Mouse (Mus musculus): ENCODE results near the gene Il21. TPM values are rescaled to one million over a fixed set of nuclear protein-coding genes. Genes with fewer than 3 reads are reported as not detected.

Gene Il21
- polyA plus RNA-seq (2015; fragmentation: Nextera tagmentation; extraction: Ambion mirVana): not detected in 2 replicates

DNA sequence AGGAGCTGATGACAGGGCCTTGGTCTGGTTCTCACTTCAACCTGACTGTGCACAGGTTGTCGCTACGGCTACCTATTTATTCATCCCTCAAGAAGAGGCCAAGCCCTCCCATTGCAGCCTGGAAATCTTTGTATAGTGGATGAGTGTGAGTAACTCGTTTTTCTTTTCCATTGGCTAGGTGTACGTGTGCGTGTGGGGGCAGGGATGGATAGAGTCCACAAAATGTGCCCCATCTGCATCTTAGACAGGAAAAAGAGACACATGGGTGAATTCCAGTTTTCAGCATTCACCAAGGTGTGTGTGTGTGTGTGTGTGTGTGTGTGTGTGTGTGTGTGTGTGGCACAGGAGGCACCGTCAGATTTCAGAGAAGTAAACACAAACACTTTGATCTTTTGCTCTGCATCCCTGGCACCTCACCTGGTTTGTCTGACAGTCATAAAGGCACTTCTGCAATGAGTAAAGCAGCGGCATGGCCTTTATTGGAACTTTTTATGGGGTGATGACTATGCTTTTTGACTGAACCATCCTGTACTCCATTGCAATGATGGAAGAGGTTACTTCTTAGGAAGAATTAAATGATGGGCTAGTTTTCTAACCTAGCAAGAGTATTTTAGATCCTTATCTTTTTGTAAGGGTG is at the start of gene Il21:
Gene Il21 (minus strand): TSS at position 51 of the 637 bp plus-strand sequence.
- Histone ChIP-seq H3K4me3 (replicated peaks; ENCODE audit: low read depth, low read length) (no peak within 1 kb of the TSS), H3K9ac (ENCODE audit: low read depth, low read length) (no peak within 1 kb of the TSS), H3K27ac (no peak within 1 kb of the TSS), H3K9me3 (replicated peaks; ENCODE audit: low read length) (no peaks in the 10 kb centered on the region), H3K4me2 (ENCODE audit: low read length) (no peak within 1 kb of the TSS), H3K36me3 (ENCODE audit: insufficient read depth, low read length) (no peaks in the 10 kb centered on the region), H3K4me1 (replicated peaks; ENCODE audit: insufficient read depth, low read length) (no peaks in the 10 kb centered on the region), H3K27me3 (ENCODE audit: insufficient read depth, low read length) (no peaks in the 10 kb centered on the region)
- DNase-seq (ENCODE audit: low spot score) (no peak), ATAC-seq (replicated peaks; ENCODE audit: low FRiP score, low read depth) (no peak)
- 77% methylated on average over 7 of the region's 7 CpGs for WGBS
- no peak for TF ChIP-seq CTCF (IDR thresholded peaks at IDR 0.05; ENCODE audit: low read depth)

DNA sequence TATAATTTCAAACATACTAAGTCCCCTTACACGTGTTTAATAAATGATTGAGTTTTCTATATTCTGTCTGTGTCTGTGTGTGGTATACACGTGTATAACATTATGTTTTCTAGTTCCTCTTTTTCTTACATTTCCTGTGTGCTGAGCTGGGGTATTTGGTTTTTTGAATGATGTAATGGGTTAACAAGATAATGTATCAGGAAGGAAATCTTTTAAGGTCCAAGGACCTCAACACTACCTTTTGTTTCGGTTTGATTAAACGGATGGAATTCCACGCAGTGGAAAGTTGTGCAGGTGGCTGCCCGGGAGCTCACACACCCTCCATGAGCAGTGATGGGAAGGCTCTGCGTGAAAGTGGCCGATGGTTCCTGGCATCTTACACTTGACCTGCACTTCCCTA is 48.4 kb upstream of the Il21 start:
- H3K9me3 ChIP-seq (replicated peaks; ENCODE audit: low read length): no peaks in the 10 kb centered on the region
- H3K27me3 ChIP-seq (ENCODE audit: insufficient read depth, low read length): no peaks in the 10 kb centered on the region
- 60% methylated on average over 8 of the region's 8 CpGs for WGBS
- no peak overlapping the region for H3K9ac ChIP-seq (ENCODE audit: low read depth, low read length)
- DNase-seq (ENCODE audit: low spot score): no peak
- H3K4me1 ChIP-seq (replicated peaks; ENCODE audit: insufficient read depth, low read length): no peaks in the 10 kb centered on the region
- TF ChIP-seq CTCF (IDR thresholded peaks at IDR 0.05; ENCODE audit: low read depth): no peak
- H3K4me2 ChIP-seq (ENCODE audit: low read length): no peak overlapping the region
- no peak overlapping the region for H3K4me3 ChIP-seq (replicated peaks; ENCODE audit: low read depth, low read length)
- ATAC-seq (replicated peaks; ENCODE audit: low FRiP score, low read depth): no peak
- H3K27ac ChIP-seq: no peak overlapping the region
- no peaks in the 10 kb centered on the region for H3K36me3 ChIP-seq (ENCODE audit: insufficient read depth, low read length)

DNA sequence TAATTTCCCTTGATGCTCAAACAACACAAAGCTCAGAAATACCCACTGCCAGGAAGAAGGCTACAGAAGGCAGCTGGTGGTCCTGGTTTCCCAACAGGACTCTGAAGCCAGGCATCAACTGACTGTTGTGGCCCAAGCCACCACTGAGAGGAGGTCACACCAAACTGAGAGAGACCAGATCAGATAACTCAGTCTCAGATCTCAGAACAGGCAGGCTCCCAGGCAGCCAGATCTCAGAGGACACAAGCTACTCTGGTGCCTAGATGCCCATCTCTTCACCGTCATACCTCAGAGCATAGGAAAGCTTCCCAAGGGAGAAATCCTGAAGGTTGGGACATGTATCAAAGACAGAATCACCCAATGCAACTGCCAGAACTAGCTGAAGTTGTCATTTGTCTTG is 47.8 kb upstream of the Il21 start:
- DNase-seq (ENCODE audit: low spot score): no peak
- H3K4me3 ChIP-seq (replicated peaks; ENCODE audit: low read depth, low read length): no peak overlapping the region
- H3K4me2 ChIP-seq (ENCODE audit: low read length): no peak overlapping the region
- no peak for ATAC-seq (replicated peaks; ENCODE audit: low FRiP score, low read depth)
- no peak overlapping the region for H3K9ac ChIP-seq (ENCODE audit: low read depth, low read length)
- no peak for TF ChIP-seq CTCF (IDR thresholded peaks at IDR 0.05; ENCODE audit: low read depth)
- H3K4me1 ChIP-seq (replicated peaks; ENCODE audit: insufficient read depth, low read length): no peaks in the 10 kb centered on the region
- H3K27me3 ChIP-seq (ENCODE audit: insufficient read depth, low read length): no peaks in the 10 kb centered on the region
- no peaks in the 10 kb centered on the region for H3K36me3 ChIP-seq (ENCODE audit: insufficient read depth, low read length)
- 81% methylated on average over 1 of the region's 1 CpGs for WGBS
- H3K27ac ChIP-seq: no peak overlapping the region
- H3K9me3 ChIP-seq (replicated peaks; ENCODE audit: low read length): no peaks in the 10 kb centered on the region

DNA sequence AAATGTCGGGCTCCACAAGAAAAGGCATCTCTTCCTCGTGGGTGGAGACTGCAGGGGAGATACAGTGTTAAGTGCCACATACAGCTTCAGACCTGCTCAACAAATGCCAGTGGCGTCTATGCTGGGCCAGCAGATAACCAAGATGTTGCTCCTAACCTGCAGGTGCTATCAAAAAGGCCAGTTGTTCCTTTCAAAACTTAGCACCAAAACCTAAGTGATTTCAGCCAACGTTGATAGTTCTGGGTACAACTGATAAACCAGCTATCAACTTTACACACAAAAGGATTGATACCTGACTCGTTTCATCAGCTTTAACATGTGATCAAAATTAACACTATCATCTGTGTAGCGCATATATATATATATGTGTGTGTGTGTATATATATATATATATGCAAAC is 42.2 kb upstream of the Il21 start:
- no peaks in the 10 kb centered on the region for H3K36me3 ChIP-seq (ENCODE audit: insufficient read depth, low read length)
- no peak for TF ChIP-seq CTCF (IDR thresholded peaks at IDR 0.05; ENCODE audit: low read depth)
- H3K9ac ChIP-seq (ENCODE audit: low read depth, low read length): no peak overlapping the region
- no peak overlapping the region for H3K27ac ChIP-seq
- no peaks in the 10 kb centered on the region for H3K27me3 ChIP-seq (ENCODE audit: insufficient read depth, low read length)
- ATAC-seq (replicated peaks; ENCODE audit: low FRiP score, low read depth): no peak
- no peak overlapping the region for H3K4me2 ChIP-seq (ENCODE audit: low read length)
- no peaks in the 10 kb centered on the region for H3K4me1 ChIP-seq (replicated peaks; ENCODE audit: insufficient read depth, low read length)
- DNase-seq (ENCODE audit: low spot score): no peak
- H3K4me3 ChIP-seq (replicated peaks; ENCODE audit: low read depth, low read length): no peak overlapping the region
- no peaks in the 10 kb centered on the region for H3K9me3 ChIP-seq (replicated peaks; ENCODE audit: low read length)
- WGBS: 81% methylated on average over 6 of the region's 6 CpGs

DNA sequence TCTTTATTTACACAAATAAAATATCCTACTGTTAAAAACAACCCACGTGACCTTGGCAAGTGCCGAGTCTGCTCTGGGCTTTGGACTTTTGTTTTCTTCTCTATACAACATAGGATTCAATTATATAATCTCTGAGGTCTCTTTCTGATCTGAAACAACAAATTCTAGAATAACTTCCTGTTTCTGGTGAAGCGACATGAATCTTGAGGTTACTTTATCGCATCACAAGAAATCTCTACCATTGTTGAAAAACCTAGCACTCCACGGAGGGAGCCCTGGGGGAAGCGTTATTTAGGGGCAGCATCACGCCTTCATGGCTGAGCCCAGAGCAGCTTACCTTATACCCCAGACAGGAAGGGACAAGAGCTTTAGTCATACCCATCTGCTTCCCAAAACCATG is 40.7 kb upstream of the Il21 start:
- Histone ChIP-seq H3K9ac (ENCODE audit: low read depth, low read length) (no peak overlapping the region), H3K36me3 (ENCODE audit: insufficient read depth, low read length) (no peaks in the 10 kb centered on the region), H3K4me2 (ENCODE audit: low read length) (no peak overlapping the region), H3K27ac (no peak overlapping the region), H3K9me3 (replicated peaks; ENCODE audit: low read length) (no peaks in the 10 kb centered on the region), H3K4me1 (replicated peaks; ENCODE audit: insufficient read depth, low read length) (no peaks in the 10 kb centered on the region), H3K27me3 (ENCODE audit: insufficient read depth, low read length) (no peaks in the 10 kb centered on the region), H3K4me3 (replicated peaks; ENCODE audit: low read depth, low read length) (no peak overlapping the region)
- 78% methylated on average over 7 of the region's 7 CpGs for WGBS
- ATAC-seq (replicated peaks; ENCODE audit: low FRiP score, low read depth): no peak
- no peak for TF ChIP-seq CTCF (IDR thresholded peaks at IDR 0.05; ENCODE audit: low read depth)
- DNase-seq (ENCODE audit: low spot score): no peak

DNA sequence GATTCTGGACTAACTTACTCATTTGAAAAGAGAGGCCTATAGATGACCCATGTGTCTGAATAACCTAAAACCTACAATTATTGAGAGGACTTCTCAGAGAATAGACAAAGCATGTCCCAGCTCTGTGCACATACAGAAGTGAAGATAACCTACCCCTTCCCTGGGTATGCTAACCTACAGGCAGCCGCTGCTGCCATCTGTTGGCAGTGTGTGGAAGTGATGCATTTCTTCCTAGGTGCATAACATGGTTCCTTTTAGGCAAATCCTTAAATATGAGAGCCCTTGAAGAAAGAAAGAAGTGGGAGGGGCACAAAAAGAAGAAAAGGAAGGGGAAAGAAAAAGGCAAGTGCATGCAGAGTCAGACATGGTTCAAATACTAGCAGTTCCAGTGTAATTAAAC is 38.8 kb upstream of the Il21 start:
- DNase-seq (ENCODE audit: low spot score) (peak; percentile 64), ATAC-seq (replicated peaks; ENCODE audit: low FRiP score, low read depth) (no peak)
- no peaks in the 10 kb centered on the region for H3K27me3 ChIP-seq (ENCODE audit: insufficient read depth, low read length)
- H3K4me2 ChIP-seq (ENCODE audit: low read length): no peak overlapping the region
- no peak overlapping the region for H3K27ac ChIP-seq
- no peaks in the 10 kb centered on the region for H3K36me3 ChIP-seq (ENCODE audit: insufficient read depth, low read length)
- no peak overlapping the region for H3K9ac ChIP-seq (ENCODE audit: low read depth, low read length)
- peak; percentile 83 for TF ChIP-seq CTCF (IDR thresholded peaks at IDR 0.05; ENCODE audit: low read depth)
- H3K4me3 ChIP-seq (replicated peaks; ENCODE audit: low read depth, low read length): no peak overlapping the region
- no peaks in the 10 kb centered on the region for H3K9me3 ChIP-seq (replicated peaks; ENCODE audit: low read length)
- H3K4me1 ChIP-seq (replicated peaks; ENCODE audit: insufficient read depth, low read length): no peaks in the 10 kb centered on the region
- WGBS: 3% methylated on average over 1 of the region's 1 CpGs

DNA sequence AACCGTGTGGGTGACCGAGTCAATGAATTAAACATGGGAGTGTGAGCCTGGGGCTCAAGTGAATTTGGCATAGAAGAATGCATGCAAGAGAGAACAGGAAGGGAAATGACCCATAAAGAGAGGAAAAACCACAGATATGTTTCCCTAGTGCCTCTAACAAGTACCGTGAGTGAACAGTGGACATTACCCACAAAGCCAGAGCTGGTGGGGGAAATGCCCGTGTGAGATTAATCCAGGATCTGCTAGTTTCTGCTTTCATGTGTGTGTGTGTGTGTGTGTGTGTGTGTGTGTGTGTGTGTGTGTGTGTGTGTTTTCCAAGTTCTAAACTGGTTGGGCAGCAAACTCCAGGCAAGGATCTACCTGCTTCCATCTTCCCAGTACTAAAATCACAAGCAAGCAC is 37.5 kb upstream of the Il21 start:
- Histone ChIP-seq H3K36me3 (ENCODE audit: insufficient read depth, low read length) (no peaks in the 10 kb centered on the region), H3K4me3 (replicated peaks; ENCODE audit: low read depth, low read length) (no peak overlapping the region), H3K27ac (no peak overlapping the region), H3K27me3 (ENCODE audit: insufficient read depth, low read length) (no peaks in the 10 kb centered on the region), H3K4me1 (replicated peaks; ENCODE audit: insufficient read depth, low read length) (no peaks in the 10 kb centered on the region), H3K9ac (ENCODE audit: low read depth, low read length) (no peak overlapping the region), H3K4me2 (ENCODE audit: low read length) (no peak overlapping the region), H3K9me3 (replicated peaks; ENCODE audit: low read length) (no peaks in the 10 kb centered on the region)
- 57% methylated on average over 4 of the region's 4 CpGs for WGBS
- peak; percentile 10 for DNase-seq (ENCODE audit: low spot score)
- no peak for ATAC-seq (replicated peaks; ENCODE audit: low FRiP score, low read depth)
- TF ChIP-seq CTCF (IDR thresholded peaks at IDR 0.05; ENCODE audit: low read depth): no peak

Data from kidney, postnatal 0 days (tissue).